Mouse (Mus musculus) megakaryocyte progenitor cell, adult 5-6 weeks (primary cell): ENCODE data around the gene Enpp6. TPM values are rescaled to one million over a fixed set of nuclear protein-coding genes. Genes with fewer than 3 reads are reported as not detected.

Experiments used
- ATAC-seq: replicated peaks from 2 replicates; pipeline ENCODE4 v1.8.0; 2016; ENCODE audit warnings: mild to moderate bottlenecking, moderate TSS enrichment, inconsistent platforms; ENCODE audit not compliant: poor library complexity
- total RNA-seq, 2 experiments: library from RNA; stranded (forward) in 1 of 2; stranded (reverse) in 1 of 2; fragments of 157-497, 149-512 nt in 1 of 2; fragments of 200-1000 nt in 1 of 2; gene quantifications; 2 replicates each; pipeline versions ENCODE4 v1.2.3 to v1.2.4; 2015 to 2017

The Enpp6 gene
- total RNA-seq, 2 experiments from 2014 or later = not detected

DNA sequence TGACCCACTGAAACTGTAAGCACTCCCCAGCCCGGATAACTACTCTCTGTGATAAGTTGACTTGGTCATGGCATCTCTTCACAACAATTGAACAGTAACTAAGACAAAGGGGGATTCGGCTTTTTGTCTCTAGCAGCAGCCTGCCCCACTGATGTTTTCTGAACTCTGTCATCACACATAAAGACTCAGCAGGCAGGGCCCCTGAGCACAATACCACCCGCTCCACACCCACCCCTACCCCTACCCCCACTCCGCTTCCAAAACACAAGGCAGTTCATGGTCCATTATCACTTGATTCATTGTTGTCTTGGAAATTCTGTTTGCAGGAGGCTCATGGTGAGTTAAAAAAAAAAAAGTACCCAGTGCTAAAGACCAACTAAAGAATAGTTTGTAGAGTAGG lies 71.8 kb downstream of the Enpp6 start:
- ATAC-seq = no peak

- no peak for ATAC-seq
These were observed 72.3 kb downstream of the Enpp6 start for GRCm38 (mm10) chr8:47058971-47059370.

GRCm38 (mm10) chr8:47061105-47061720 lies 74.5 kb downstream of the Enpp6 start:
- no peak for ATAC-seq

DNA sequence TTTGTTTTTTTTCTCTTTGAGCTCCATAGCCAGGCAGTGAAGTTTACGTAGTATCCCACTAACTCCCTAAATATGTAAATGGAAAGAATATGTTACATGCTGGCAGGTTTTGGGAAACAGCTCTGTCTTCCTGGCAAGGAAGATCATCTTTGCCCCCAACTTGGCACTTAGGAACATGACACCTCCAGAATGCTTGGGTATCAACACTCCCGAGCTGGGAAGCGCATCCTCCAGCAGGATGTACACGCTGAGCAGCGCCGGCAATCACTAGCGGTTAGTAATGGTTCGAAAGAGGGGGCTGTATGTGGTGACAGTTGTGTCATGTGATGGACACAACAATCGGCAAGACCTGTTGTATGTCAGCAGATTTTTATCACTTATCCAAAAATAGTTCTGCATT lies 80.4 kb downstream of the Enpp6 start:
- ATAC-seq = no peak

- ATAC-seq = no peak
These were observed 82.9 kb downstream of the Enpp6 start for GRCm38 (mm10) chr8:47069634-47070033.

DNA sequence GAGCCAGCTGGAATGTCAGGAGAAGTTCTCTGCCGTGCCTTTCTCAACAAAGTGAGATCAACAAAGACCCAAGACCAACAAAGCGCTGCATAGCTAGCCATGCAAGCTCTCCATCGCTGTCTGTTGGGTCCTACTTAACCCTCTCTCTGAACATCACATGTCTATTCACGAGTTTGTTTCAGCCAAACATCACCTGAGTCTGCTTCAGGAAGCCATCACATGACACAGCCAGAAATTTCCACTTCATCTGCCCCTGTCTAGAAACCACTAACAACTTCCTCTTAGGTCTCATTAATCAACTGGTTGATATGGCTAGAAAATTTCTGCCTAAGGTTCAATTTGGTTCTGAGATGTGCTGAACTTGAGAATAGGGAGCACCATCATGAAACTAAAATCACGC lies 85.3 kb downstream of the Enpp6 start:
- ATAC-seq = no peak

DNA sequence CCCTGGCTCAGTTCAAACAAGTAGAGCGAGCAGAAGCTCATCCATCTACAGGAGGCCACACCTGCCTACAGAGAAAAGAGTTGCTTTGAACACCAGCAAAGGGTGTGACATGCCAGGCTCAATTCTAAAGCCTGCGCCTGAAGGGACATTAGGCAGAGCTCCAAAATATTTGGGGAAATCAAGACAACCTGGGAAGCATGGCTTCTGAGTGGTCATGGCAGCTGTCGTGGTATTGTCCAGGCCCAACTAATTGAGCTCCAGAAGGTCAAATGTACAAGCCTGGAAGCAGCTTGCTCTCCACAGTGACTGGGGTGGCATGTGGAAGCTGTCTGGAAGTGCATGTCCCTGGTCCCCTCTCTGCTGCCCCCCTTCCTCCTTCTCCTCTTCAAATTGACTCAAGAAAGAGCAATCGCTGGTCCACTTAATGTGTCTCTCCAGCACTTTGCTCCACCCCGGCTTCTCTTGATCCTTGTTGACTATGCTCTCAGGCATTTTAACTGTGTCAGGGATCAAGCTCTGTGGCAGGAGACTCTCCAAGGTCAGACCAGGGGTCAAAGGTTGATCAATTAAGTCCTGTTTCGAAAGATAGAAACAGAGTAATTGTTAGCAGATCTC lies 89.4 kb downstream of the Enpp6 start:
- no peak for ATAC-seq

DNA sequence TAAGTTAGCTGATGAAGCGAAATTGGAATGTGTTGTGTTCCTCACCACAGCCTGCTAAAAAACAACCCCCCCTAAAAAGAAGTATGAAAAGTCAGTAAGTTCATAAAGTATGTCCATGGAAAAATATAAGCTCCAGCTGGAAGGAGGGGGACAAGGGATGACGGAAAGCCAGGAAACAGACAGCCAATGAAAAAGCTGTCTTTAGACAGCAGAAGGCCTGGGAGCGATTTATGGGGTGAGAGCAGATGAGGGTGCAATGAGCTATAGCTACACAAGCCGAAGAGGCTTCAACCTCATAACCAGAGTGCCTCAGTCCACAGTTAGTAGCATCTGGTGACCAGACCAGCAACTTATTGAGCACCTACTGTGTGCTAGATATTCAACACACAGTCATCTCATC lies 93.3 kb downstream of the Enpp6 start:
- no peak for ATAC-seq

DNA sequence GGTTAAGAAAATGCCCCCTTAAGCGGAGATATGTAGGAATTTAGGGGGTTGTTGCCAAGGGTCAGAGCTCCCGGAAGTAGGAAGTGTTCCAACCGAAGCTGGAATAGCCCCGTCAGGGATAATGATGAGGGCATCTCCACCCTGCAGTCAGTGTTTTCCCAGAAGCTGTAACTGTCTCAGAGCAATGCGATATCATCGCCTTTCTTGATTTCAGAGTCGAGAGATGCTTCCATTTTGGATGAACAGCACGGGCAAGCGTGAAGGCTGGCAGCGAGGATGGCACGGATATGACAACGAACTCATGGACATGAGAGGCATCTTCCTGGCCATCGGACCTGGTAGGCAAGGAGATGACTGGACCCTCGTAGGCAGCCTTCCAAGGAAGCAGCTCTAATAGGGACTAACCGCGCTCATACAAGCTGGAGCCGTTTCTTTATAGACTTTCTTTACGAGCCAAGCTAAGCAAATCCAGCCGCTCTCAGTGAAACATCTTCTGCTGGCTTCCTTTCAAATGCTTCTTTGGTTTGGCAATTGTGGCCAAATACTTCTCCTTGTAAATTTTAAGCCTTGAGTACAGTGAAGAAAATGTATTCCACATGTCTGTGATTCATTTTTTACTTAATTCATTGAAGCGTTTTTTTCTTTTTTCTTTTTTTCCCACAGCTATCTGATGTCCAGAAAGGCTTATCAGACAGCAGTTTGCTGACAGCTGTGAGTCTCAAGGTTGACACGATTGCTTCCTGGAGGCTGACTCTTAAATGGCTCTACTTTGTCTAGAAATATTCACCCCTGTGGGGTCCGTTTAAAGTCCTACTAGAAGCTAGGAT lies 95.7 kb downstream of the Enpp6 start:
- ATAC-seq = no peak

- no peak for ATAC-seq
These were observed 103.3 kb downstream of the Enpp6 start for GRCm38 (mm10) chr8:47090021-47090420.

DNA sequence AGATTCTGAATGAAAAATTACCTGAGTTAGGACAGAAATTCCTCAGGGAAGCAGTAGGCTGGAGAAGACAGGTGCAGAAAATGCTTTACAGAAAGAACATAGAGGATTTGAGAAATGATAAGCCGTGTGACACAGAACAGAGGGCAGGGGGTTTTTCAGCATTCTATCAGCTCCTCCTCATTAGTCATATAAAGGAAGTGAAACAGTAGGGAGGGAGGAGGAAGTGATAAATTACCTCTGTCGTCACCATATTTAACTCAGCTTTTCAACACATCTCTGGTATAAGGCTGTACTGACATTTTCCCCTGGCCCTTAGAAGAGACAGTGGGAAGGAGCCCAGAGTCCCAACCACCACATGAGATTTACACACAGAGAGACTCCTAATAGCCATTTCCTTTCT lies 118.9 kb downstream of the Enpp6 start:
- ATAC-seq = peak; percentile 77

GRCm38 (mm10) chr8:47114133-47114796 lies 127.6 kb downstream of the Enpp6 start:
- ATAC-seq = peak; percentile 42

DNA sequence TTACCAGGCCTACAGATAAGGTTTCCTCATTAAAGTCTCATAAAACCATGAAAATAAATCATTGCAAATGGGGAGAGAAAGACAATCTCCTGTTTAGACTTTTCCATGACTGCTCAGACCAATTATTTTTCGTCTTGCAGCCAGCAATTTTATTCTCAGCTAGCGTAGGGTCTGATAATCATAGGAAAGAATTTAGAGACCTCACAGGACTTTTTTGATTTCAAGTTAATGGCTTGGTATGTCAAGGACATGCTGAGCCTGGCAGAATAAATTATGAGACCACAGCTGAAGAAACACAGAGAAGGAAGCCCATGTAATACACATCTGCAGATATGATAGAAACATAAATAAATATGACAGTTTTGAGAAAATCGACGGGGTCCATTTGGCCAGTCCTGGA lies 130.6 kb downstream of the Enpp6 start:
- ATAC-seq = no peak

- ATAC-seq = no peak
These were observed 133.2 kb downstream of the Enpp6 start for GRCm38 (mm10) chr8:47119895-47120294.

DNA sequence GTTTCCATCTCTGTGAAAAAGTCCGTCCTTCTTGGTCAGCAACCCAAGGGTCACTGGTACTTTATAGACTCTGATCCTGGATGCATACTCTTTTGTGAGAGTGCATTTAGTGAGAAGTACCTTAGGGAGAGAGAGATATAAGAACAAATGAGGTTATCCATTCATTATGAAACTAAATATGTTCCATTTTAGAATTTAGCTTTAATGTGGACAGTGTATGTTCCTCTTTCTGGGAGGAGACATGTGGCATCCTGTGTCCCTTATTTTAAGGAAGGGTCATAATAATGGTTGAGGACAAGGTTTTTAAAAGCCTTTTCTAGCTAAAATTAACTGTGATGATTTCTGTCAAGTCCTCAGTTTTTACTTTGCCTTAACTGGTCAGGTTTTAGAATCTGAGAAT lies 142.2 kb downstream of the Enpp6 start:
- ATAC-seq = peak; percentile 52; the same call in 1 of the 2 replicates

DNA sequence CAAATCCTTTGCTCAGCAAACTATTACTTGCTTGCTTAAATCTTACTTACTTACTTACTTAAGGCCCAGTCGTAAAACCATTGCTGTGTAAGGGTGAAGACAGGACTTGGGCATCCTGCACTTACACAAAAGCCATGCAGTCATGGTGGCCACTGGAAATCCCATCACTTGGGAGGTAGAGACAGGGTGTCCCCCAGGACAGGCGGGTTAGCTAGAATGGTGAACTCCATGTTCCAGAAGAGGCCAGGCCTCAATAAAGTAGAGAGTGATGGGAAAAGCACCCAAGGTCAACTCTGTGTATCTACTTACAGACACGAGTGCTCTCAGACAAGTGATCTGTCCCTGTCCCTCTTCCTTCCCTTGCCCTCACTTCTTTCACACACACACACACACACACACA lies 146.7 kb downstream of the Enpp6 start:
- ATAC-seq = no peak

- no peak for ATAC-seq
These were observed 148.0 kb downstream of the Enpp6 start for GRCm38 (mm10) chr8:47134736-47135135.

GRCm38 (mm10) chr8:47135586-47135985 lies 148.9 kb downstream of the Enpp6 start:
- no peak for ATAC-seq

DNA sequence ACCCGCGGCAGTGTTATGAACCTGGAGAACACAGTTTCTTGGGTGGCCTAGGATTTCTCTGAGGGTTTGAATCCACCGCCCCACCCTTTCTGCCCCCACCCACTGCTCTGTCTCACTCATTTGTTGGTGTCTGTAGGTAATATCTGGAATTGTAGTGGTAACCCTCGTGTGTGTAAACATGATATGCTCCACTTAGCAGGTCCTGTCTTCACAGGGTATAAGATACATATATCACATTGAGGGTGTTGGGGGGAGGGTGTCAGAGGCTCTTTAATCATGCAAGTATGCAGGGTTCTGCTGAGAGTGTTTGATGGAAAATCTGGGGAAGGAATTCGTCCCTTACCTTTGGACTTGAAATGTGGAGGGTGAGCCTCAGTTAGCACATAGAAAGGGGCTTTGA lies 149.4 kb downstream of the Enpp6 start:
- no peak for ATAC-seq

DNA sequence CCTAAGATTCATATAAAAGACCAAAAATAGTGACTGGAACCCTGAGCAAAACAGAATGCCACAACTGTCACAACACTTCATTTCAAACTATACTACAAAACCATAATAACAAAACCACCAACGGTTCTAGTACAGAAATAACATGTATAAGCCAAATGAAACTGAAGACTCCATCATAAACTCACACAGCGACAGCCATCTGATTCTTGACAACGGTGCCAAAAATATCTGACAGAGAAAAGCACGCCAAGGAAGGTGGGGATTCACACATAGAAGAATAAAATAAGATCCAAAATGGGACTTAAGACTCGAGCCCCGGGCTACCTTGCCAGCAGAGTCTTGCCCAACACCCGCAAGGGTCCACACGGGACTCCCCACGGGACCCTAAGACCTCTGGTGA lies 158.6 kb downstream of the Enpp6 start:
- ATAC-seq = no peak
